Mouse (Mus musculus) limb, embryonic 12.5 days (tissue): Measurements from ENCODE around the gene Calr3. TPM values are rescaled to one million over a fixed set of nuclear protein-coding genes. Genes with fewer than 3 reads are reported as not detected.

ENCODE experiments used
- ATAC-seq: fragments of 200-750 bp; cut with Nextera tagmentation; 2 replicates; pipeline ENCODE4 v1.8.0; 2017; ENCODE audit warnings: low read depth, moderate TSS enrichment; ENCODE audit not compliant: insufficient number of reproducible peaks, insufficient read depth, low FRiP score, low TSS enrichment
- H3K27ac ChIP-seq: fragments of 300-500 bp; sonication (generic); 2 replicates; pipeline ENCODE4 v1.5.1; 2016; ENCODE audit warnings: mild to moderate bottlenecking, moderate library complexity
- H3K27me3 ChIP-seq: fragments of 300-500 bp; sonication (generic); 2 replicates; pipeline ENCODE4 v1.6.1; 2016; ENCODE audit warnings: mild to moderate bottlenecking, moderate library complexity
- H3K36me3 ChIP-seq: fragments of 300-500 bp; sonication (generic); 2 replicates; pipeline ENCODE4 v1.6.1; 2016; ENCODE audit warnings: mild to moderate bottlenecking, moderate library complexity
- H3K4me1 ChIP-seq: fragments of 300-500 bp; sonication (generic); replicated peaks from 2 replicates; pipeline ENCODE4 v1.6.1; 2016
- H3K4me2 ChIP-seq: fragments of 300-500 bp; sonication (generic); 2 replicates; pipeline ENCODE4 v1.6.1; 2016; ENCODE audit warnings: mild to moderate bottlenecking, moderate library complexity
- H3K4me3 ChIP-seq: fragments of 300-500 bp; sonication (generic); replicated peaks from 2 replicates; pipeline ENCODE4 v1.5.1; 2016; ENCODE audit warnings: mild to moderate bottlenecking
- H3K9ac ChIP-seq: fragments of 300-500 bp; sonication (generic); replicated peaks from 2 replicates; pipeline ENCODE4 v1.6.1; 2016; ENCODE audit warnings: mild to moderate bottlenecking, moderate library complexity
- H3K9me3 ChIP-seq: fragments of 300-500 bp; sonication (generic); 2 replicates; pipeline ENCODE4 v1.6.1; 2016; ENCODE audit warnings: mild to moderate bottlenecking, moderate library complexity
- WGBS: fragments of 180-500 bp; shearing (Covaris S2); methylation state at CpG from one replicate; pipeline ENCODE4 v1.1.7; 2016; 5-methylcytosine and 5-hydroxymethylcytosine counted together
- polyA plus RNA-seq: library from polyadenylated mRNA; unstranded; fragments of >200 nt; fragmentation: Nextera tagmentation; extraction: Ambion mirVana; gene quantifications from 2 replicates; pipeline ENCODE4 v1.2.1, GENCODE M21; 2016

The Calr3 gene
- polyA plus RNA-seq, 1 experiment from 2014 or later = 1.6 TPM

DNA sequence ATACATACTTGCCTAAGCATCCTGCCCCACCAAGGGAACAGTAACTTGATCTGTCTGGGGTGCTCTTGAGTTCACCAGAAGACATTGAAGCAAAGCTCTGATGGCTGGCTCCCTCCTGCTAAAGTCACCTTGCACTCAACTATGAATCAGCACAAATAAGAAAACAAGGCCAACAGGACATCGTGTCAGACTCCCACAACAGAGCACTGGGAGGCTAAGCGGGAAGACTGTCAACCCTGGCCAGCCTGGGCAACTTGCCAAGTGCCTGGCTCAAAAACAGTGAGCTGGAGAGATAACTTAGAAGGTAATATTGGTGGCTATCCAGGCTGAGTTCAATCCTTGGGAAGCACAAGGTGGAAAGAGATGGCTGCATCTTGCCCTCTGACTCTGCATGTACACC is 8.7 kb downstream of the Calr3 start:
- 59% methylated on average over 2 of the region's 2 CpGs for WGBS
- Histone ChIP-seq H3K4me1 (no peaks in the 10 kb centered on the region), H3K9me3 (no peaks in the 10 kb centered on the region), H3K27me3 (no peaks in the 10 kb centered on the region), H3K9ac (no peak overlapping the region), H3K4me2 (no peak overlapping the region), H3K4me3 (no peak overlapping the region), H3K36me3 (no peaks in the 10 kb centered on the region), H3K27ac (no peak overlapping the region)
- ATAC-seq = no peak

DNA sequence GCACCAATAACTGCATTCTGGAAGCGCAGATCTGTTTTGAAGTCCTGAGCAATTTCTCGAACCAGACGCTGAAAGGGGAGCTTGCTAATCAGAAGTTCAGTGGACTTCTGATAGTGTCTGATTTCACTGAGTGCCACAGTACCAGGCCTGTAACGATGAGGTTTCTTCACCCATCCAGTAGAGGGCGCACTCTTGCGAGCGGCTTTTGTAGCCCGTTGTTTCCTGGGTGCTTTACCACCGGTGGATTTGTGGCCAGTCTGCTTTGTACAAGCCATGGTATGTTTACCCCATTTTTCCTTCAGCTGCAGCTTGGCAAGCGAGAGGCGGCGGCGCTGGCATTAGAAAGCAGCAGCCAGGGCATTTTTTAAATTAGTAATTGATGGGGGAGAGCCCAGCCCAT is 14.0 kb downstream of the Calr3 start:
- no peaks in the 10 kb centered on the region for H3K36me3 ChIP-seq
- 51% methylated on average over 13 of the region's 13 CpGs for WGBS
- H3K4me1 ChIP-seq = no peaks in the 10 kb centered on the region
- no peaks in the 10 kb centered on the region for H3K27me3 ChIP-seq
- no peak overlapping the region for H3K4me3 ChIP-seq
- ATAC-seq = no peak
- no peak overlapping the region for H3K27ac ChIP-seq
- no peak overlapping the region for H3K4me2 ChIP-seq
- no peak overlapping the region for H3K9ac ChIP-seq
- H3K9me3 ChIP-seq = no peaks in the 10 kb centered on the region

DNA sequence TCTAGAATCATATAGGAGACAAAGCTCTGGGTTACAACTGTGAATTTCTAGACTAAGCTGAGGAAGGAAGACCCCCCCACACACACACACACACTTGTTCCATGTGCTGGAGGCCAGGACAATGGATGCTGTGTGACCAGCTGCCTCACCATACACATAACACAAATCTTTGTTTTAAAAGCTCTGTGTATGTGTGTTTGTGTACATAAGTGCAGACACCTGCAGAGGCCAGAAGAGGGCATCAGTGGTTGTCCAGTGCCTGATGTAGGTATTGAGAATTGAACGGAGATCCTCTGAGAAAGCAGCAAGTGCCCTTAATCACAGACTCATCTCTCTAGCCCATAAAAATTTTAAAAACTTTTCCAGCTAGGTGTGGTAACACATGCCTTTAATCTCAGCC is 20.7 kb downstream of the Calr3 start:
- no peak overlapping the region for H3K4me2 ChIP-seq
- 74% methylated on average over 1 of the region's 1 CpGs for WGBS
- no peak for ATAC-seq
- 0 out of 2 replicates have a peak, but pooled peaks cover 5% of the 10 kb centered on the region for H3K36me3 ChIP-seq
- no peaks in the 10 kb centered on the region for H3K27me3 ChIP-seq
- peaks cover 28% of the 10 kb centered on the region for H3K4me1 ChIP-seq
- no peak overlapping the region for H3K4me3 ChIP-seq
- peak overlapping the region; percentile 29; the same call in 1 of the 2 replicates for H3K27ac ChIP-seq
- H3K9ac ChIP-seq = no peak overlapping the region
- no peaks in the 10 kb centered on the region for H3K9me3 ChIP-seq

DNA sequence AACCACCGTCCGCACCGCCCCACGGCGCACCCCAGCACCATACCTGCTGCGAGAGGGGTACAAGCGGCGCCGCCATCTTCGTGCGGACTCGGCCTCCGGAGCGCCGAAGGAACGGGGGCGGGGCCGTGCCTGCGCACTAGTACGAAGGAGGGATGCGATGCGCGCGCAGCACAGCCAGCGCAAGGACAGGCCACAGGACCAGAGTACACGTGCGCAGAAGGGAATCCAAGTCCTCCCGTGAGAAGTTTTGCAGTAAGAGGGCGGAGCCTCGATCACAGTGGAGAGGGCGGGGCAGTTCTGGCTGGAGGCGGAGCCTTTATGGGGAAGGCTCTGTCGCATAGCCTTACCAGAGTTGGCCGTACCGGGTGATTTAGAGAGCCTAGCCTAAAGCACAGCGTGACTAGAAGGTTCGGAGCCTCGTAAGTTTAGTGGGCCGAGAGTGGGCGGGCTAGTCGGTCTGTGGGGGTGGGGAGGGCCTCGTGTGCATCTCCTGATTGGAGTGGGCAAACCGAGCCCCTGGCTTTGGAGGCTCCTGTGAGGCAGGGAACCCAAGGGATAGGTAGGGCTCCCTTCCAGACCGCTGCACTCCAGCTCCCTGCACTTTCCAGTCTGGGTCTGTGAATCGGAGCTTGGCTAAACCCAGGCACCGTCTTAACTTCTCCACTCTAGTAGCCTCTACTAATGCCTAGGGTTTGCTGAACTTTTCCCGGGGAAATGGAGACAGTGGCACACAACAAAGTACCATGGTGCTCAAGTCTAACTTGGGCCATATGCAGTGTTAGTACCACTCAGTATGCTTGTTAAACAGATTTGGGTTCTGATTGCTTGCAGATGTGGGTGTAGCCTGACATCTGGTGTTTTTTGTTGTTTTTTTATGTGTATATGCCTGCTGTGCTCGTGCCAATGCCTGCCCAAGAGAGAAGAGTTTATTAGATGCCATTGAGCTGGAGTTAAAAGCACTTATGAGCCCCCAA is 22.0 kb downstream of the Calr3 start, which contains the start of gene Eps15l1:
TSS of gene Eps15l1 (minus strand) at position 99 of the 974 bp plus-strand sequence.
- H3K27ac ChIP-seq = peak within 1 kb of the TSS; percentile 96
- ATAC-seq = peak; percentile 97
- peak within 1 kb of the TSS; percentile 92 for H3K9ac ChIP-seq
- no peaks in the 10 kb centered on the region for H3K27me3 ChIP-seq
- H3K4me1 ChIP-seq = peaks cover 39% of the 10 kb centered on the region
- H3K36me3 ChIP-seq = 0 out of 2 replicates have a peak, but pooled peaks cover 5% of the 10 kb centered on the region
- peak within 1 kb of the TSS; percentile 89 for H3K4me3 ChIP-seq
- no peaks in the 10 kb centered on the region for H3K9me3 ChIP-seq
- WGBS = under 1% methylated on average over 48 of the region's 48 CpGs
- H3K4me2 ChIP-seq = peak within 1 kb of the TSS; percentile 80

DNA sequence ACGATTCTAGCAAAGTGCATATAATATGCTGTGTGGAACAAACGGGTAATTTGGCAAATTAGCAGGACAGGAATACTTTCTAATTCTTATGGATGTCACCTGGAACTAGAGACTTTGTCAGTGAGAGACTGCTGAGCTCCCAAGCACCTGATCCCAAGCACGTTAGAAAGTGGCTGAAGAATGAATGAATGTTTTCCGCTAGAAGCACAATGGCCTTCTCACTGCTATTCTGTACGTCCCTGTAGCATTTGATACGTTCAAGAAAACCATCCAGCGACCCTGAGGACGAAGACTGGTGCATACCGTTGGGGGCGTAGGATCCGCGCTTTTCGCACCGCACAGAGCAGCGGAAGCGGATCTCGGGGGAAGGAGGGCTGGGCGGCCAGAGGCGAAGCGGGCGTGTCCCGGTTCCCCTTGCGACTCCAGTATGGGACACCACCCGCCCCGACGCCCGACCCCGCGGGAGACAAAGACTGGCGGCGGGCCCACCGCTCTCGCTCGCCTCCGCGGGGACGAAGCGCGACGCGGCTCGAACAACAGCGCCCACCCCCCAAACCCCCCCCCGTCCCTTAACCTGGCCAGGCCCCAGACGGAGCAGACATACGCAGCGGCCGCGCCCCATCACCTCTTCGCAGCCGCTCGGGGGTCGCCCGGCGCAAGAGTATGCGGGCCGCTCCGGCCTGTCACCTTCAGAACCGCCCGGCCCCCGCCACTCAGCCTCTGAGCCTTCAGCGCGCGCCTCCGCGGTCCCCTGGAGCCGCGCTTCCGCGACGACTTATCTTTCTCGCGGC is 22.9 kb downstream of the Calr3 start:
- H3K9ac ChIP-seq = peak overlapping the region; percentile 92
- H3K27me3 ChIP-seq = no peaks in the 10 kb centered on the region
- peak; percentile 48 for ATAC-seq
- H3K36me3 ChIP-seq = 0 out of 2 replicates have a peak, but pooled peaks cover 8% of the 10 kb centered on the region
- peak overlapping the region; percentile 96 for H3K27ac ChIP-seq
- WGBS = 1% methylated on average over 73 of the region's 73 CpGs
- peaks cover 45% of the 10 kb centered on the region for H3K4me1 ChIP-seq
- H3K4me3 ChIP-seq = peak overlapping the region; percentile 89
- H3K4me2 ChIP-seq = peak overlapping the region; percentile 80
- H3K9me3 ChIP-seq = no peaks in the 10 kb centered on the region

DNA sequence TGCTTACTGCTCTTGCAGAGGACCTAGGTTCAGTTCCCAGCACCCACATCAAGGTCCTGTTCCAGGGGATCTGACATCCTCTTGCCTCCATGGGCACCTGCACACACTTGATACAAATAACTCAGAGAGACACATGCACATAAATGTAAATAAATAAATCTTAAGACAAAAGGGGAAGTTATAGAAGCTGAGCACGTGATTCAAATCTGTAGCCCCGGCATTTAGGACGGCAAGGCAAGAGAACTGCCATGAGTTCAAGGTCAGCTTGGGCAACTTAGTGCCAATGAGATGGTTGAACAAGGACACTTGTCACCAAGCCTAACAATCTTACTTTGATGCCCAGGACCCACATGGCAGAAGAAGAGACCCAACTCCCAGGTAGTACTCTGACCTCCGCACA is 25.6 kb downstream of the Calr3 start:
- Histone ChIP-seq H3K36me3 (peaks cover 21% of the 10 kb centered on the region; the same call in 1 of the 2 replicates), H3K4me2 (no peak overlapping the region), H3K27me3 (no peaks in the 10 kb centered on the region), H3K4me3 (no peak overlapping the region), H3K9ac (no peak overlapping the region), H3K9me3 (no peaks in the 10 kb centered on the region), H3K27ac (no peak overlapping the region), H3K4me1 (peaks cover 48% of the 10 kb centered on the region)
- WGBS = 96% methylated on average over 4 of the region's 4 CpGs
- ATAC-seq = no peak

DNA sequence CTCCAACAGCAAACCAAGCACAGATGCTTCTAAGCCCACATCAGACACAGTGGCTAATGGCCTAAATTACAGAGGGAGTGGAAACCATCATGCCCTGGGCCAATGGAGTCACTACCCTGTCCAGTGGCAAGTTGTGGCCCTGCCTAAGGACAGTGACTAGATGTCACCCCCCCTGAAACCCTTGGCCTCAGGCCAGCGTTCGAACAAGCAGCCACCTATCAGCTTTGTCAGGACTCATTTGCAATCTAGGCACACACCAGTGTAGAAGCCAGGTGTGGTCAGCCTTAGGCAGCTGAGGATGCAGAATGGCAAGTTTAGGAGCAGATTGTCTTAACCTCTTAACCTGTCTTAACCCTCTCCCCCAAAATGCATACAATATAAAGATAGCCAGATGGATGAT is 28.4 kb downstream of the Calr3 start:
- Histone ChIP-seq H3K27me3 (no peaks in the 10 kb centered on the region), H3K9ac (no peak overlapping the region), H3K36me3 (peaks cover 37% of the 10 kb centered on the region; the same call in 1 of the 2 replicates), H3K27ac (no peak overlapping the region), H3K4me3 (no peak overlapping the region), H3K9me3 (no peaks in the 10 kb centered on the region), H3K4me1 (peaks cover 42% of the 10 kb centered on the region), H3K4me2 (no peak overlapping the region)
- no peak for ATAC-seq
- 70% methylated on average over 2 of the region's 2 CpGs for WGBS

DNA sequence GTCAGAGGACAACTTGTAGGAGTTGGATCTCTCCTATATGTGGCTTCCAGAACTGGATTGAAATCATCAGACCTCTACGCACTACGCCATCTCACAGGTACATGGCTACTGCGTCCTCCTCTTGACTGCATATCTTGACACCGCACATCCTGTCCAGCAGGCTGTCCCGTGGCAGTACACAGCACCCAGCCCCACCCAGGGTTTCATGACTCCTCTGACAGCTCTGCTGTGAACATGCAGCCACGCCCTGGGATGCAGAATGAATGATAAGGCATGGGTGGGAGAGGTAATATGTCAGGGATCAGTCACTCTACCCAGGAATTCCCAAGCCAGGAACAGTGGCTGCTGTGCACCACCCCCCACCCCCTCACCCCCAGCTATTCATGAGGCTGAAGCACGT is 29.8 kb downstream of the Calr3 start:
- no peak overlapping the region for H3K4me3 ChIP-seq
- no peak for ATAC-seq
- H3K27ac ChIP-seq = no peak overlapping the region
- peaks cover 37% of the 10 kb centered on the region; the same call in 1 of the 2 replicates for H3K36me3 ChIP-seq
- H3K4me1 ChIP-seq = peaks cover 29% of the 10 kb centered on the region
- H3K27me3 ChIP-seq = no peaks in the 10 kb centered on the region
- no peaks in the 10 kb centered on the region for H3K9me3 ChIP-seq
- no peak overlapping the region for H3K9ac ChIP-seq
- WGBS = 90% methylated on average over 7 of the region's 7 CpGs
- no peak overlapping the region for H3K4me2 ChIP-seq

DNA sequence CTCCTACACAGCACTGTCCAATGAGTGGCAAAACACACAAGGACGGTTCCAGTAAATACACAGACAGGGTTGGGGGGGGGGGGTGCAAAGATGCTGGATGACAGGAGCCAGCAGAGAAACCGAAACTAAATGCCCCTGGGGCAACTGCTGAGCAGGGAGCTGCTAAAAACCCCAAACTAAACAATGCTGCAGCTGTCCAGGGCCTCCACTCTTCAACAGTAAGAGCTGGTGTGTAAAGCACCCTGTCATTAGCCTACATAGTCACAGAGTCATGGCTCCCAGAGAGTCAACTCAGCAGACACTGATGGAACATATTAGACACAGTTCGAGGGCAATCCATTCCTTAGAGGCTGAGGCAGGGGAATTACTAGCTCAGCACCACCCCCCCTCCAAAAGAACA is 34.2 kb downstream of the Calr3 start:
- Histone ChIP-seq H3K9me3 (no peaks in the 10 kb centered on the region), H3K4me1 (no peaks in the 10 kb centered on the region), H3K4me3 (no peak overlapping the region), H3K9ac (no peak overlapping the region), H3K27me3 (no peaks in the 10 kb centered on the region), H3K27ac (no peak overlapping the region), H3K4me2 (no peak overlapping the region), H3K36me3 (peaks cover 30% of the 10 kb centered on the region; the same call in 1 of the 2 replicates)
- 66% methylated on average over 3 of the region's 3 CpGs for WGBS
- ATAC-seq = no peak

DNA sequence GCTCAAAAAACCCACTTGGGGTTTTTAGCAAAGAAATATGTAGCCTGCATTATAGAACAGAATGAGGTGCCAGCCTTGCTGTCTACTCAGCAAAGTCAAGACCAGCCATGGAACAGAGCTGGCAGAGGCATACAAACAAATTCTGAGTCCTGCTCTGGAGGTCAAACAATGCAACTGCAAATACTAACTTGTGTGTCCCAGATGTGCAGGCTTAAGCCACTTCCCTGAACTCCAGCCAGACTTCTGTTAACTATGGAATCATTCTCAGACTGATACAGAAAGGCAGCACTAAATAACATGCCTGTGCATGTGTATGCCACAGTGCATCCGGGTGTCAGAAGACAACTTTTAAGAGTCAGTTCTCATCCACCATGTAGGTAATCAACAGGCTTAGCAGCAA is 35.8 kb downstream of the Calr3 start:
- H3K36me3 ChIP-seq = peaks cover 18% of the 10 kb centered on the region; the same call in 1 of the 2 replicates
- 86% methylated on average over 1 of the region's 1 CpGs for WGBS

DNA sequence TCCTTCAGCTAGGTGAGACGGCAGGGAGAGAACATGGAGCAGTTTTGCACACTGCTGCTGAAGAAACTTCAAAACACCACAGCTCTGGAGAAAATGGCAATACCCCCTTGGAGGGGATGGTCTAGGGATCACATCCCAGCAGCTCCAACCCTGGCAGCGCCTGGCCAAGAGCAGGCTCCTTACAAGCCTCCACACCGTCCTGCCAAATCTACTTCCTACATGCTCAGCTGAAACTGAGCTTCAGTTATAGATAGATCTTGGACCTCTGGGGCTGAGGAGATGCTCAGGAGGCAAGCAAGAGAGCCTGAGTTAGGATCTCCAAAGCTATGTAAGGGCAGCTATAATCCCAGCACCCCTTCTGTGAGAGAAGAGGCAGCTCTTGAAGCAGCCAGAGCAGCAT is 40.7 kb downstream of the Calr3 start:
- H3K27me3 ChIP-seq = no peaks in the 10 kb centered on the region
- H3K9ac ChIP-seq = no peak overlapping the region
- no peaks in the 10 kb centered on the region for H3K9me3 ChIP-seq
- 0 out of 2 replicates have a peak, but pooled peaks cover 3% of the 10 kb centered on the region for H3K4me1 ChIP-seq
- no peak overlapping the region for H3K4me3 ChIP-seq
- peaks cover 26% of the 10 kb centered on the region for H3K36me3 ChIP-seq
- no peak overlapping the region for H3K4me2 ChIP-seq
- 94% methylated on average over 3 of the region's 3 CpGs for WGBS
- no peak overlapping the region for H3K27ac ChIP-seq
- ATAC-seq = no peak

More for the DNA sequence above, 35.8 kb downstream of the Calr3 start:
- H3K4me1 ChIP-seq = no peaks in the 10 kb centered on the region
- H3K4me3 ChIP-seq = no peak overlapping the region
- H3K27me3 ChIP-seq = no peaks in the 10 kb centered on the region
- no peak for ATAC-seq
- no peaks in the 10 kb centered on the region for H3K9me3 ChIP-seq
- no peak overlapping the region for H3K27ac ChIP-seq
- H3K4me2 ChIP-seq = no peak overlapping the region
- no peak overlapping the region for H3K9ac ChIP-seq
